Mouse (Mus musculus) CH12.LX (cell line): ENCODE measurements around the gene Lmx1a. TPM values are rescaled to one million over a fixed set of nuclear protein-coding genes. Genes with fewer than 3 reads are reported as not detected.

Source experiments
- DNase-seq: peaks from one replicate; pipeline ENCODE4 v3.0.0-alpha.2; 2013; ENCODE audit errors: extremely low read depth
- H3K27ac ChIP-seq: 2 replicates; pipeline ENCODE4 v1.5.1; 2012; ENCODE audit warnings: low read depth, mild to moderate bottlenecking, control low read depth, moderate library complexity; ENCODE audit not compliant: insufficient read depth
- H3K27me3 ChIP-seq: replicated peaks from 2 replicates; pipeline ENCODE3; 2012; ENCODE audit warnings: inconsistent platforms
- H3K36me3 ChIP-seq, 2 experiments: replicated peaks in 1 of 2; 2 replicates each; pipeline versions ENCODE3 to v1.6.1; 2012; ENCODE audit warnings: inconsistent platforms in 1 of 2, low read length in 1 of 2, mild to moderate bottlenecking in 1 of 2, mixed read lengths in 1 of 2, moderate library complexity in 1 of 2; ENCODE audit not compliant: control insufficient read depth in 1 of 2, insufficient read depth in 1 of 2
- H3K4me1 ChIP-seq, 2 experiments: 2 replicates each; pipeline ENCODE4 v1.6.1; 2012; ENCODE audit warnings: inconsistent platforms in 1 of 2, moderate library complexity in 1 of 2; ENCODE audit not compliant: insufficient read depth in 2 of 2, control insufficient read depth in 1 of 2
- H3K4me2 ChIP-seq: 2 replicates; pipeline ENCODE4 v1.6.1; 2012; ENCODE audit warnings: low read depth, mild to moderate bottlenecking, control low read depth; ENCODE audit not compliant: poor library complexity, insufficient read depth, severe bottlenecking
- H3K4me3 ChIP-seq, 3 experiments: fragments of 150-350 bp in 1 of 3; sonication (generic) in 1 of 3; replicated peaks in 1 of 3; 2 replicates each; pipeline versions ENCODE3 to v1.5.1; 2011 to 2012; ENCODE audit warnings: low read depth in 2 of 3, low read length in 2 of 3, mild to moderate bottlenecking in 2 of 3, moderate library complexity in 2 of 3, control low read depth in 1 of 3, improper control_type of control experiment in 1 of 3, inconsistent platforms in 1 of 3, mixed read lengths in 1 of 3; ENCODE audit not compliant: poor library complexity in 1 of 3
- H3K79me2 ChIP-seq: replicated peaks from 2 replicates; pipeline ENCODE4 v1.6.1; 2012; ENCODE audit warnings: mild to moderate bottlenecking, moderate library complexity; ENCODE audit not compliant: control insufficient read depth, poor library complexity, insufficient read depth, severe bottlenecking; ENCODE audit errors: extremely low read depth
- H3K9ac ChIP-seq: 2 replicates; pipeline ENCODE4 v1.6.1; 2012; ENCODE audit warnings: low read depth, mild to moderate bottlenecking, control low read depth, moderate library complexity; ENCODE audit not compliant: insufficient read depth
- H3K9me3 ChIP-seq: replicated peaks from 2 replicates; pipeline ENCODE3; 2012; ENCODE audit warnings: low read length, inconsistent platforms, mixed read lengths
- BHLHE40 ChIP-seq: IDR thresholded peaks from 2 replicates; pipeline ENCODE4 v1.6.1; 2011; ENCODE audit warnings: mild to moderate bottlenecking, low read depth, low read length, improper control_type of control experiment
- CHD2 ChIP-seq: IDR thresholded peaks from 2 replicates; pipeline ENCODE4 v1.6.1; 2011; ENCODE audit warnings: low read length, improper control_type of control experiment
- CTCF ChIP-seq, 2 experiments: IDR thresholded peaks in 1 of 2; conservative IDR thresholded peaks in 1 of 2; 2 replicates each; pipeline ENCODE4 v1.5.1; 2011 to 2012; ENCODE audit warnings: low read depth in 2 of 2, low read length in 2 of 2, improper control_type of control experiment in 1 of 2, inconsistent platforms in 1 of 2, mild to moderate bottlenecking in 1 of 2, moderate library complexity in 1 of 2
- EP300 ChIP-seq: IDR thresholded peaks from 2 replicates; pipeline ENCODE4 v1.6.1; 2011; ENCODE audit warnings: low read length, improper control_type of control experiment
- HCFC1 ChIP-seq: IDR thresholded peaks from 2 replicates; pipeline ENCODE4 v1.6.1; 2012; ENCODE audit warnings: low read depth, mild to moderate bottlenecking, inconsistent platforms, low read length, improper control_type of control experiment
- IRF4 ChIP-seq: IDR thresholded peaks from 2 replicates; pipeline ENCODE4 v1.6.1; 2014; ENCODE audit warnings: low read depth, mild to moderate bottlenecking, inconsistent platforms, low read length, improper control_type of control experiment
- JUN ChIP-seq: IDR thresholded peaks from 2 replicates; pipeline ENCODE4 v1.6.1; 2011; ENCODE audit warnings: low read depth, mild to moderate bottlenecking, low read length, improper control_type of control experiment, moderate library complexity; ENCODE audit not compliant: insufficient read depth
- JUND ChIP-seq: conservative IDR thresholded peaks from 2 replicates; pipeline ENCODE4 v1.6.1; 2011; ENCODE audit warnings: low read depth, low read length, improper control_type of control experiment
- KAT2A ChIP-seq: IDR thresholded peaks from 2 replicates; pipeline ENCODE4 v1.6.1; 2012; ENCODE audit warnings: low read length, improper control_type of control experiment, inconsistent platforms; ENCODE audit not compliant: insufficient replicate concordance
- MAFK ChIP-seq: IDR thresholded peaks from 2 replicates; pipeline ENCODE4 v1.6.1; 2011; ENCODE audit warnings: low read length, improper control_type of control experiment; ENCODE audit not compliant: insufficient replicate concordance
- MAX ChIP-seq: IDR thresholded peaks from 2 replicates; pipeline ENCODE4 v1.6.1; 2011; ENCODE audit warnings: low read length, improper control_type of control experiment
- MAZ ChIP-seq: IDR thresholded peaks from 2 replicates; pipeline ENCODE4 v1.6.1; 2012; ENCODE audit warnings: low read depth, mild to moderate bottlenecking, inconsistent platforms, low read length, improper control_type of control experiment, moderate library complexity
- MYC ChIP-seq: IDR thresholded peaks from 2 replicates; pipeline ENCODE4 v1.6.1; 2011; ENCODE audit warnings: low read depth, mild to moderate bottlenecking, improper control_type of control experiment, low read length
- NELFE ChIP-seq: IDR thresholded peaks from 2 replicates; pipeline ENCODE4 v1.6.1; 2011; ENCODE audit warnings: low read depth, low read length, improper control_type of control experiment
- NRF1 ChIP-seq: IDR thresholded peaks from 2 replicates; pipeline ENCODE4 v1.6.1; 2014; ENCODE audit warnings: low read depth, mild to moderate bottlenecking, inconsistent platforms, low read length, improper control_type of control experiment, moderate library complexity
- POLR2A ChIP-seq: IDR thresholded peaks from 2 replicates; pipeline ENCODE4 v1.6.1; 2011; ENCODE audit warnings: low read depth, mild to moderate bottlenecking, improper control_type of control experiment, low read length
- POLR2AphosphoS2 ChIP-seq: IDR thresholded peaks from 2 replicates; pipeline ENCODE4 v1.6.1; 2011; ENCODE audit warnings: low read depth, low read length, improper control_type of control experiment
- RAD21 ChIP-seq: IDR thresholded peaks from 2 replicates; pipeline ENCODE4 v1.6.1; 2011; ENCODE audit warnings: low read depth, mild to moderate bottlenecking, low read length, improper control_type of control experiment, moderate library complexity
- TCF12 ChIP-seq: IDR thresholded peaks from 2 replicates; pipeline ENCODE4 v1.6.1; 2014; ENCODE audit warnings: low read depth, mild to moderate bottlenecking, inconsistent platforms, low read length, improper control_type of control experiment
- ZC3H11A ChIP-seq: IDR thresholded peaks from 2 replicates; pipeline ENCODE4 v1.6.1; 2012; ENCODE audit warnings: low read depth, mild to moderate bottlenecking, inconsistent platforms, low read length, improper control_type of control experiment
- ZNF384 ChIP-seq: IDR thresholded peaks from 2 replicates; pipeline ENCODE4 v1.6.1; 2012; ENCODE audit warnings: low read depth, low read length, improper control_type of control experiment, inconsistent platforms
- dilution Hi-C: fragments of 300-500 bp; cut with MboI; formaldehyde crosslinking; loops from 2 replicates; pipeline ENCODE4 v1.14.3; 2020; ENCODE audit warnings: low sequenced_read_pairs; ENCODE audit not compliant: extremely low pct_unique_long_range_greater_than_20kb, extremely low pct_ligation_motif_present
- in situ Hi-C: fragments of 300-500 bp; cut with MboI; formaldehyde crosslinking; loops from 3 replicates; pipeline ENCODE4 v1.14.3; 2019; ENCODE audit warnings: low sequenced_read_pairs, low pct_ligation_motif_present, low pct_unique_long_range_greater_than_20kb, mixed read lengths
- polyA plus RNA-seq: library from polyadenylated mRNA; unstranded; fragments of >175 nt; gene quantifications from 2 replicates; pipeline ENCODE4 v1.2.1, GENCODE M21; 2012; ENCODE audit warnings: low read depth; ENCODE audit not compliant: insufficient read length
- total RNA-seq, 2 experiments: library from RNA; depleted of rRNA; stranded (reverse); fragments of 300-350 nt in 1 of 2; fragments of >200 nt in 1 of 2; gene quantifications; 2 replicates each; pipeline ENCODE4 v1.2.3; 2012 to 2014

Gene Lmx1a
- total and polyA plus RNA-seq, 3 experiments: not detected

GRCm38 (mm10) chr1:167700221-167700620, 11.2 kb downstream of the Lmx1a start:
- dilution Hi-C loops: no loop called here
- H3K79me2 ChIP-seq: no peaks in the 10 kb centered on the region

GRCm38 (mm10) chr1:167705527-167705926, 16.5 kb downstream of the Lmx1a start:
- Histone ChIP-seq H3K4me1 (no peaks in the 10 kb centered on the region), H3K36me3 (no peaks in the 10 kb centered on the region), H3K4me2 (no peak overlapping the region), H3K9me3 (peaks cover 76% of the 10 kb centered on the region), H3K27ac (no peak overlapping the region), H3K9ac (no peak overlapping the region), H3K27me3 (no peaks in the 10 kb centered on the region), H3K79me2 (no peaks in the 10 kb centered on the region), H3K4me3 (no peak overlapping the region)
- dilution Hi-C loops (no loop called here), in situ Hi-C loops (no loop called here)
- TF ChIP-seq MAFK: no peak
- no peak for TF ChIP-seq NRF1
- no peak for TF ChIP-seq TCF12
- TF ChIP-seq MAZ: no peak
- DNase-seq: no peak

More at GRCm38 (mm10) chr1:167700221-167700620, 11.2 kb downstream of the Lmx1a start:
- H3K9ac ChIP-seq: no peak overlapping the region
- peaks cover 72% of the 10 kb centered on the region for H3K9me3 ChIP-seq
- no peaks in the 10 kb centered on the region for H3K27me3 ChIP-seq
- H3K27ac ChIP-seq: no peak overlapping the region
- TF ChIP-seq RAD21: no peak
- TF ChIP-seq EP300: no peak
- no peak overlapping the region for H3K4me3 ChIP-seq
- H3K4me1 ChIP-seq: no peaks in the 10 kb centered on the region
- in situ Hi-C loops: no loop called here
- H3K4me2 ChIP-seq: no peak overlapping the region
- DNase-seq: no peak
- H3K36me3 ChIP-seq: no peaks in the 10 kb centered on the region

DNA sequence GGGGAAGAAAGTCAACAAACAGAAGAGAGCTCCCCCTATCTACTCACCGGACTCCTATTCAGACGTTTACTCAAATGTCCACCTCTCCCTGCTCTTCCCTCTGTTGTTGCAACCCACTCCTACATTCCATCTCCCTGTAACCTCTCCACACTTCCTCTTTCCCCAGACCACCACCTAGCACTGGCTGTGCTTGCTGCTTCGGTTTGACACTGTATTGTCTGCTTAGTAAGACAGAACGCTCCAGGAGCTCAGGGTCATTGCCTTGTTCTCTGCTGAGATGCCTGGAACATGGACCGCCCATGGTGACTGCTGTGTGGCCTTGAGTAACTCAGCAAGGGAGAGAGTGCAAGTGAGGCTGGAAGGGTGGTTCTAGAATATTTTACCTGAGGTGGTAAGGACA, 19.7 kb downstream of the Lmx1a start:
- Histone ChIP-seq H3K9ac (no peak overlapping the region), H3K27me3 (no peaks in the 10 kb centered on the region), H3K4me3 (no peak overlapping the region), H3K27ac (no peak overlapping the region), H3K36me3 (no peaks in the 10 kb centered on the region), H3K9me3 (peaks cover 62% of the 10 kb centered on the region), H3K79me2 (no peaks in the 10 kb centered on the region), H3K4me2 (no peak overlapping the region), H3K4me1 (no peaks in the 10 kb centered on the region)
- dilution Hi-C loops: no loop called here
- DNase-seq: no peak
- in situ Hi-C loops: no loop called here
- TF ChIP-seq HCFC1 (no peak), CHD2 (no peak), BHLHE40 (no peak), CTCF (conservative IDR thresholded peaks at IDR 0.05 in 1 of 2, IDR thresholded peaks at IDR 0.05 in 1 of 2; ENCODE audit: low read depth in 2 of 2, low read length in 2 of 2) (no peak), MAX (no peak), IRF4 (no peak), MYC (no peak), JUN (no peak), POLR2AphosphoS2 (no peak), NELFE (no peak), ZC3H11A (no peak), NRF1 (no peak), POLR2A (no peak), KAT2A (no peak), EP300 (no peak), JUND (no peak), ZNF384 (no peak)
